Mouse (Mus musculus) activated CD4-positive, CD25-positive, alpha-beta regulatory T cell (primary cell): ENCODE data around the gene Oca2. TPM values are rescaled to one million over a fixed set of nuclear protein-coding genes. Genes with fewer than 3 reads are reported as not detected.

Experiments
- polyA plus RNA-seq, 2 experiments: library from polyadenylated mRNA; unstranded; fragments of 100-300 nt; shearing (Covaris generic); gene quantifications; one replicate each; pipeline ENCODE4 v1.2.1; 2017

Oca2 gene
- under 1 TPM in 1 of 2 experiments, not detected in 1; 0.09 TPM for polyA plus RNA-seq

DNA sequence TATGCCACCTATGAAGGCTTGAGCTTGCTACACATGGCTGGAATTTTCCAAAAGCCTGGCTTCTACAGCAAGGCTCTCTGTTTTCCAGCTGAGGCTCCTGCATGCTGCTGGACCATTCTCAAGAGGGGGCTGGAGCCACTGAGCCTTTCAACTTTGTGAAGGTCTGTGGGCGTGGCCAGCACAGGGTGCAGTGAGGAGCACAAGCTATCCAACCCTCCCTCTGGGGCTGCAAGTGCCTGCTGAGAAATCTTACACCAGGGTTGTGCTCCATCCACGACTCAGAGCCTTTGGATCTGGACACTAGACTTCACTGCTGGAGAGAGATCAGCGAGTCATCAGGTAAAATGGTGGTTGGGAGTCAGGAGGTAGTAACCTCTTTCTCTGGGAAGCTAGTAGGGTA is at the start of gene Oca2:
Oca2 (plus strand) TSS at position 218 of the 400 bp plus-strand sequence.

Other genes starting within 250 kb of the Oca2 start
- under 1 TPM; 0.68 to 0.83 TPM for gene Nipa1, start 219.8 kb upstream of the Oca2 start, polyA plus RNA-seq
- gene Herc2, start 189.6 kb upstream of the Oca2 start, polyA plus RNA-seq = 10 to 100 TPM; 27.7 to 27.8 TPM